In genomic region chr16:30389831-30390649, GRCm38 (mm10) we compare ENCODE assay signal across 8 mouse cellular contexts. TPM values are rescaled to one million over a fixed set of nuclear protein-coding genes. Genes with fewer than 3 reads are reported as not detected.
A peak's percentile ranks its signal among the peaks of the same experiment; 100 is the strongest.
DNase-seq lines count a peak whose midpoint lies in the region; ATAC-seq and TF ChIP-seq lines count a peak whose summit lies in the region.

No protein-coding gene starts in this region.

- TF ChIP-seq CTCF in hindbrain, postnatal 0 days (IDR thresholded peaks at IDR 0.05; ENCODE audit: low read depth): no peak

- no peak for ATAC-seq in embryonic facial prominence, embryonic 12.5 days (ENCODE audit: insufficient number of reproducible peaks, insufficient read depth, low FRiP score, low TSS enrichment)
- no peak for ATAC-seq in hindbrain, postnatal 0 days
- no peak for ATAC-seq in stomach, embryonic 16.5 days (ENCODE audit: insufficient read depth, low FRiP score)

- peaks cover 30% of the 10 kb centered on the region for H3K79me2 ChIP-seq in macrophage (ENCODE audit: inconsistent target)

- H3K9ac ChIP-seq in embryonic facial prominence, embryonic 12.5 days: peak overlapping the region; percentile 94; the same call in 1 of the 2 replicates
- H3K9ac ChIP-seq in hindbrain, postnatal 0 days (replicated peaks; ENCODE audit: low read length): no peak overlapping the region
- H3K9ac ChIP-seq in stomach, embryonic 16.5 days (ENCODE audit: low read length): peak overlapping the region; percentile 96; the same call in 1 of the 2 replicates

- 0 out of 2 replicates have a peak, but pooled peaks cover 4% of the 10 kb centered on the region for H3K36me3 ChIP-seq in embryonic facial prominence, embryonic 12.5 days
- H3K36me3 ChIP-seq in hindbrain, postnatal 0 days (ENCODE audit: insufficient read depth, low read length): no peaks in the 10 kb centered on the region
- H3K36me3 ChIP-seq in macrophage (ENCODE audit: inconsistent target): no peaks in the 10 kb centered on the region
- no peaks in the 10 kb centered on the region for H3K36me3 ChIP-seq in stomach, embryonic 16.5 days (ENCODE audit: control insufficient read depth, insufficient read depth, low read length)

- peak overlapping the region; percentile 95 for H3K4me2 ChIP-seq in embryonic facial prominence, embryonic 12.5 days (replicated peaks)
- peak overlapping the region; percentile 90 for H3K4me2 ChIP-seq in hindbrain, postnatal 0 days (ENCODE audit: low read depth, low read length)
- H3K4me2 ChIP-seq in stomach, embryonic 16.5 days (ENCODE audit: low read depth, low read length): peak overlapping the region; percentile 95

- no peak overlapping the region for H3K27ac ChIP-seq in embryonic facial prominence, embryonic 12.5 days
- peak overlapping the region; percentile 86 for H3K27ac ChIP-seq in hindbrain, postnatal 0 days
- peak overlapping the region; percentile 88 for H3K27ac ChIP-seq in macrophage
- peak overlapping the region; percentile 91 for H3K27ac ChIP-seq in stomach, embryonic 16.5 days (ENCODE audit: low read length)

- no peaks in the 10 kb centered on the region for H3K9me3 ChIP-seq in embryonic facial prominence, embryonic 12.5 days
- H3K9me3 ChIP-seq in hindbrain, postnatal 0 days (ENCODE audit: low read length): no peaks in the 10 kb centered on the region
- H3K9me3 ChIP-seq in stomach, embryonic 16.5 days (replicated peaks; ENCODE audit: control insufficient read depth, low read length): no peaks in the 10 kb centered on the region

- 75% methylated on average over 9 of the region's 9 CpGs for WGBS in embryonic facial prominence, embryonic 12.5 days
- WGBS in hindbrain, postnatal 0 days: 74% methylated on average over 9 of the region's 9 CpGs
- 19% methylated on average over 8 of the region's 9 CpGs for WGBS in macrophage (ENCODE audit: missing documents)
- WGBS in stomach, embryonic 16.5 days: 55% methylated on average over 9 of the region's 9 CpGs

- H3K27me3 ChIP-seq in embryonic facial prominence, embryonic 12.5 days: no peaks in the 10 kb centered on the region
- no peaks in the 10 kb centered on the region for H3K27me3 ChIP-seq in hindbrain, postnatal 0 days (ENCODE audit: insufficient read depth, low read length)
- no peaks in the 10 kb centered on the region for H3K27me3 ChIP-seq in stomach, embryonic 16.5 days (ENCODE audit: control insufficient read depth, insufficient read depth, low read length)

- peaks cover 16% of the 10 kb centered on the region for H3K4me1 ChIP-seq in embryonic facial prominence, embryonic 12.5 days
- peaks cover 4% of the 10 kb centered on the region; the same call in 1 of the 2 replicates for H3K4me1 ChIP-seq in hindbrain, postnatal 0 days (ENCODE audit: insufficient read depth, low read length)
- peaks cover 16% of the 10 kb centered on the region for H3K4me1 ChIP-seq in stomach, embryonic 16.5 days (ENCODE audit: control insufficient read depth, insufficient read depth, low read length)

- DNase-seq in gastrocnemius, adult 18-20 months (ENCODE audit: low spot score): peak; percentile 5
- no peak for DNase-seq in gastrocnemius, adult 8-10 months (ENCODE audit: low spot score in 2 of 2)
- DNase-seq in hindbrain, postnatal 0 days (ENCODE audit: low spot score): no peak
- no peak for DNase-seq in adrenal gland, postnatal 4 days (ENCODE audit: low spot score in 2 of 2)
- no peak for DNase-seq in urinary bladder, postnatal 36 days (ENCODE audit: low spot score in 2 of 2)

- no peak overlapping the region for H3K4me3 ChIP-seq in embryonic facial prominence, embryonic 12.5 days
- peak overlapping the region; percentile 83 for H3K4me3 ChIP-seq in hindbrain, postnatal 0 days (ENCODE audit: low read length)
- H3K4me3 ChIP-seq in macrophage (ENCODE audit: inconsistent target): peak overlapping the region; percentile 56; the same call in 1 of the 2 replicates
- peak overlapping the region; percentile 93 for H3K4me3 ChIP-seq in stomach, embryonic 16.5 days (replicated peaks; ENCODE audit: low read length)

RNA-seq across cellular contexts. Expression of gene Atp13a3, which starts 15.7 kb away (rescaled TPM):
- 10 to 100 TPM; 29.7 to 34.1 TPM for total RNA-seq in gastrocnemius, adult 18-20 months (2021)
- total RNA-seq in gastrocnemius, adult 8-10 months (2022): 10 to 100 TPM; 30.2 to 43.7 (median 36.2) TPM
- polyA plus RNA-seq in embryonic facial prominence, embryonic 12.5 days (2016; fragmentation: Nextera tagmentation; extraction: Ambion mirVana): 13.1 and 15.2 TPM in 2 replicates
- 19.7 and 30.8 TPM in 2 replicates for total RNA-seq in hindbrain, postnatal 0 days (2014; rRNA removed)
- polyA plus RNA-seq in hindbrain, postnatal 0 days (2015; fragmentation: Nextera tagmentation; extraction: Ambion mirVana): 7.0 and 7.1 TPM in 2 replicates
- total RNA-seq in macrophage (2018; cell fraction: chromatin; rRNA removed): 100 to 1,000 TPM in 6 of 26 experiments, 10 to 100 TPM in 20; 38.8 to 239 (median 75.6) TPM
- 10 to 100 TPM; 18.8 to 75.6 (median 38.3) TPM for total RNA-seq in macrophage (2018; cell fraction: cytosol; rRNA removed)
- 100 to 1,000 TPM in 9 of 26 experiments, 10 to 100 TPM in 17; 30.1 to 173 (median 83.2) TPM for total RNA-seq in macrophage (2018; cell fraction: nucleus; rRNA removed)
- polyA plus RNA-seq in macrophage (2018): 26.9 to 42.2 TPM (median 30.1 TPM) in 3 replicates
- polyA plus RNA-seq in stomach, embryonic 16.5 days (2015; fragmentation: Nextera tagmentation; extraction: Ambion mirVana): 9.1 and 12.0 TPM in 2 replicates
- 10 to 100 TPM; 59.8 to 65.4 TPM for total RNA-seq in adrenal gland, postnatal 4 days (2021)
